Mouse (Mus musculus) MEL (cell line): ENCODE data around the gene B230307C23Rik. TPM values are rescaled to one million over a fixed set of nuclear protein-coding genes. Genes with fewer than 3 reads are reported as not detected.
"Not testable (repeated sequence)": the region's sequence is repeated elsewhere in the genome, so short reads cannot be mapped to it uniquely, and the experiment has no call there.

ENCODE experiments used
- DNase-seq: peaks from one replicate; pipeline ENCODE4 v3.0.0; 2011; ENCODE audit warnings: low read depth, low spot score
- H3K27ac ChIP-seq: 2 replicates; pipeline ENCODE4 v1.5.1; 2012; ENCODE audit warnings: low read depth, mild to moderate bottlenecking, control low read depth, low read length, moderate library complexity; ENCODE audit not compliant: control insufficient read depth
- H3K27me3 ChIP-seq, 2 experiments: fragments of 150-350 bp in 1 of 2; sonication (generic) in 1 of 2; 2 replicates each; pipeline ENCODE4 v1.6.1; 2012; ENCODE audit warnings: low read length in 2 of 2, mild to moderate bottlenecking in 2 of 2, improper control_type of control experiment in 1 of 2, moderate library complexity in 1 of 2; ENCODE audit not compliant: insufficient read depth in 2 of 2, control insufficient read depth in 1 of 2
- H3K36me3 ChIP-seq, 2 experiments: 2 replicates each; pipeline ENCODE4 v1.6.1; 2012 to 2014; ENCODE audit warnings: low read length in 2 of 2, improper control_type of control experiment in 1 of 2, inconsistent platforms in 1 of 2, mild to moderate bottlenecking in 1 of 2; ENCODE audit not compliant: insufficient read depth in 2 of 2, control insufficient read depth in 1 of 2
- H3K4me1 ChIP-seq, 2 experiments: fragments of 150-350 bp in 1 of 2; sonication (generic) in 1 of 2; 2 replicates each; pipeline ENCODE4 v1.6.1; 2012; ENCODE audit warnings: low read length in 2 of 2, improper control_type of control experiment in 1 of 2, mild to moderate bottlenecking in 1 of 2; ENCODE audit not compliant: insufficient read depth in 2 of 2, control insufficient read depth in 1 of 2
- H3K4me3 ChIP-seq, 2 experiments: fragments of 150-350 bp in 1 of 2; sonication (generic) in 1 of 2; 2 replicates each; pipeline ENCODE4 v1.5.1; 2012; ENCODE audit warnings: low read depth in 2 of 2, low read length in 2 of 2, mild to moderate bottlenecking in 2 of 2, moderate library complexity in 2 of 2, control low read depth in 1 of 2, improper control_type of control experiment in 1 of 2; ENCODE audit not compliant: control insufficient read depth in 1 of 2, insufficient read depth in 1 of 2
- H3K79me2 ChIP-seq: 2 replicates; pipeline ENCODE4 v1.6.1; 2012; ENCODE audit warnings: mild to moderate bottlenecking, low read length, moderate library complexity; ENCODE audit not compliant: control insufficient read depth, poor library complexity, insufficient read depth
- H3K9ac ChIP-seq: 2 replicates; pipeline ENCODE4 v1.6.1; 2012; ENCODE audit warnings: low read depth, mild to moderate bottlenecking, control low read depth, low read length, moderate library complexity; ENCODE audit not compliant: control insufficient read depth, poor library complexity, severe bottlenecking
- H3K9me3 ChIP-seq: fragments of 150-350 bp; sonication (generic); replicated peaks from 2 replicates; pipeline ENCODE4 v1.6.1; 2012; ENCODE audit warnings: mild to moderate bottlenecking, low read length, improper control_type of control experiment, moderate library complexity; ENCODE audit not compliant: insufficient read depth
- CHD1 ChIP-seq: IDR thresholded peaks from 2 replicates; pipeline ENCODE4 v1.6.1; 2012; ENCODE audit warnings: low read depth, mild to moderate bottlenecking, inconsistent platforms, low read length, improper control_type of control experiment
- ELF1 ChIP-seq: IDR thresholded peaks from 2 replicates; pipeline ENCODE4 v1.6.1; 2014; ENCODE audit warnings: low read depth, mild to moderate bottlenecking, inconsistent platforms, low read length, improper control_type of control experiment, moderate library complexity
- EP300 ChIP-seq, 2 experiments: IDR thresholded peaks; 2 replicates each; pipeline ENCODE4 v1.6.1; 2011; ENCODE audit warnings: improper control_type of control experiment in 2 of 2, low read length in 2 of 2, low read depth in 1 of 2, mild to moderate bottlenecking in 1 of 2
- ETS1 ChIP-seq: IDR thresholded peaks from 2 replicates; pipeline ENCODE4 v1.6.1; 2012; ENCODE audit warnings: low read depth, mild to moderate bottlenecking, inconsistent platforms, low read length, improper control_type of control experiment, moderate library complexity
- HCFC1 ChIP-seq: IDR thresholded peaks from 2 replicates; pipeline ENCODE4 v1.6.1; 2012; ENCODE audit warnings: low read depth, mild to moderate bottlenecking, inconsistent platforms, low read length, improper control_type of control experiment, moderate library complexity
- JUND ChIP-seq: IDR thresholded peaks from 2 replicates; pipeline ENCODE4 v1.6.1; 2011; ENCODE audit warnings: low read depth, mild to moderate bottlenecking, improper control_type of control experiment, low read length
- MAX ChIP-seq: IDR thresholded peaks from 2 replicates; pipeline ENCODE4 v1.6.1; 2011; ENCODE audit warnings: low read length, improper control_type of control experiment
- MXI1 ChIP-seq: IDR thresholded peaks from 2 replicates; pipeline ENCODE4 v1.6.1; 2011; ENCODE audit warnings: mild to moderate bottlenecking, low read depth, low read length, improper control_type of control experiment
- MYC ChIP-seq: IDR thresholded peaks from 2 replicates; pipeline ENCODE4 v1.6.1; 2011; ENCODE audit warnings: low read depth, mild to moderate bottlenecking, low read length, improper control_type of control experiment, moderate library complexity
- NELFE ChIP-seq: IDR thresholded peaks from 2 replicates; pipeline ENCODE4 v1.6.1; 2011; ENCODE audit warnings: low read depth, low read length, improper control_type of control experiment
- NRF1 ChIP-seq: IDR thresholded peaks from 2 replicates; pipeline ENCODE4 v1.6.1; 2014; ENCODE audit warnings: low read depth, mild to moderate bottlenecking, inconsistent platforms, low read length, improper control_type of control experiment, moderate library complexity; ENCODE audit not compliant: poor library complexity, insufficient read depth, severe bottlenecking
- POLR2AphosphoS2 ChIP-seq: IDR thresholded peaks from 2 replicates; pipeline ENCODE4 v1.6.1; 2011; ENCODE audit warnings: low read length, improper control_type of control experiment
- RCOR1 ChIP-seq: IDR thresholded peaks from 2 replicates; pipeline ENCODE4 v1.6.1; 2012; ENCODE audit warnings: low read depth, mild to moderate bottlenecking, inconsistent platforms, low read length, improper control_type of control experiment
- SIN3A ChIP-seq: IDR thresholded peaks from 2 replicates; pipeline ENCODE4 v1.6.1; 2012; ENCODE audit warnings: low read length, improper control_type of control experiment, inconsistent platforms
- UBTF ChIP-seq: IDR thresholded peaks from 2 replicates; pipeline ENCODE4 v1.6.1; 2012; ENCODE audit warnings: low read depth, mild to moderate bottlenecking, inconsistent platforms, low read length, improper control_type of control experiment, moderate library complexity, borderline replicate concordance; ENCODE audit not compliant: insufficient read depth
- ZKSCAN1 ChIP-seq: IDR thresholded peaks from 2 replicates; pipeline ENCODE4 v1.6.1; 2012; ENCODE audit warnings: low read depth, mild to moderate bottlenecking, inconsistent platforms, low read length, improper control_type of control experiment, moderate library complexity
- polyA plus RNA-seq, 2 experiments: library from polyadenylated mRNA; stranded (reverse) in 1 of 2; unstranded in 1 of 2; fragments of >175 nt in 1 of 2; fragments of >200 nt in 1 of 2; gene quantifications; 2 replicates each; pipeline versions ENCODE4 v1.2.1 to v1.2.4; 2012; ENCODE audit warnings: low replicate concordance in 2 of 2, low read depth in 1 of 2; ENCODE audit not compliant: insufficient read length in 2 of 2, insufficient read depth in 1 of 2, missing spikeins in 1 of 2
- total RNA-seq: library from RNA; depleted of rRNA; stranded (reverse); fragments of 300-350 nt; gene quantifications from 2 replicates; pipeline ENCODE4 v1.2.3, GENCODE M21; 2012

Gene B230307C23Rik
- total and polyA plus RNA-seq, 3 experiments = 27.4 to 54.8 TPM; not detected in 1

- peak; percentile 61 for DNase-seq
- H3K4me1 ChIP-seq = peaks cover 6% of the 10 kb centered on the region in 2 experiments; a peak in 3 of 4 replicates
- H3K4me3 ChIP-seq = peak overlapping the region; percentile 67 to 85
- no peaks in the 10 kb centered on the region for H3K27me3 ChIP-seq
- H3K27ac ChIP-seq = peak overlapping the region; percentile 86
- H3K9me3 ChIP-seq = no peaks in the 10 kb centered on the region; the same call in 1 of the 2 replicates
- H3K36me3 ChIP-seq = peaks cover 6 to 10% of the 10 kb centered on the region in 2 experiments
- H3K9ac ChIP-seq = peak overlapping the region; percentile 72
- H3K79me2 ChIP-seq = peaks cover 27% of the 10 kb centered on the region
- TF ChIP-seq MXI1 (peak; percentile 81; the same call in 1 of the 2 replicates), NRF1 (no peak), HCFC1 (0 out of 2 replicates have a peak, but pooled peaks have one; percentile 45), MAX (peak; percentile 42; the same call in 1 of the 2 replicates), ZKSCAN1 (0 out of 2 replicates have a peak, but pooled peaks have one; percentile 24), ELF1 (0 out of 2 replicates have a peak, but pooled peaks have one; percentile 32), POLR2AphosphoS2 (no peak), EP300 (IDR thresholded peaks at IDR 0.05; ENCODE audit: low read depth in 1 of 2, low read length in 2 of 2) (peak; percentile 31 to 35; a peak in 2 of 4 replicates), ETS1 (peak; percentile 46; the same call in 1 of the 2 replicates), RCOR1 (0 out of 2 replicates have a peak, but pooled peaks have one; percentile 12), CHD1 (0 out of 2 replicates have a peak, but pooled peaks have one; percentile 69), NELFE (peak; percentile 15; the same call in 1 of the 2 replicates), JUND (peak; percentile 98), UBTF (no peak), MYC (peak; percentile 47; the same call in 1 of the 2 replicates)
- TF ChIP-seq, all 39 proteins: peak for 12
Measured at GRCm38 (mm10) chr16:97995849-97996615, 1.1 kb upstream of the B230307C23Rik start.

- H3K27ac ChIP-seq = peak overlapping the region; percentile 56
- H3K36me3 ChIP-seq = peaks cover 10 to 11% of the 10 kb centered on the region in 2 experiments
- H3K9ac ChIP-seq = peak overlapping the region; percentile 78
- H3K9me3 ChIP-seq, H3K27me3 ChIP-seq, H3K4me1 ChIP-seq, DNase-seq: not testable (repeated sequence)
- TF ChIP-seq MYC = peak; percentile 89
- TF ChIP-seq SIN3A = peak; percentile 64
- TF ChIP-seq MAX = peak; percentile 75
- peak; percentile 93 for TF ChIP-seq MXI1
- H3K4me3 ChIP-seq = peak overlapping the region; percentile 67 to 85
- peaks cover 33% of the 10 kb centered on the region for H3K79me2 ChIP-seq
Measured at GRCm38 (mm10) chr16:97997383-97997731, 242 bp downstream of the B230307C23Rik start.
